Mouse (Mus musculus) liver, postnatal 0 days (tissue): ENCODE data around the gene Mnat1.

Source experiments
- CTCF ChIP-seq: sonication (generic); IDR thresholded peaks from 2 replicates; pipeline ENCODE4 v1.5.1; 2016; ENCODE audit warnings: antibody characterized with exemption, low read depth
- EP300 ChIP-seq: IDR thresholded peaks from 2 replicates; pipeline ENCODE4 v1.6.1; 2016; ENCODE audit warnings: antibody characterized with exemption, low read depth, mild to moderate bottlenecking

- TF ChIP-seq CTCF (no peak), EP300 (no peak)
Measured at GRCm38 (mm10) chr12:73300531-73300930, 177.0 kb downstream of the Mnat1 start.
